Mouse (Mus musculus): ENCODE measurements around the gene Olfr31. TPM values are rescaled to one million over a fixed set of nuclear protein-coding genes. Genes with fewer than 3 reads are reported as not detected.
A peak's percentile ranks its signal among the peaks of the same experiment; 100 is the strongest.

Olfr31 gene
- total and polyA plus RNA-seq, 3 experiments = 0.09 TPM; not detected in 2

DNA sequence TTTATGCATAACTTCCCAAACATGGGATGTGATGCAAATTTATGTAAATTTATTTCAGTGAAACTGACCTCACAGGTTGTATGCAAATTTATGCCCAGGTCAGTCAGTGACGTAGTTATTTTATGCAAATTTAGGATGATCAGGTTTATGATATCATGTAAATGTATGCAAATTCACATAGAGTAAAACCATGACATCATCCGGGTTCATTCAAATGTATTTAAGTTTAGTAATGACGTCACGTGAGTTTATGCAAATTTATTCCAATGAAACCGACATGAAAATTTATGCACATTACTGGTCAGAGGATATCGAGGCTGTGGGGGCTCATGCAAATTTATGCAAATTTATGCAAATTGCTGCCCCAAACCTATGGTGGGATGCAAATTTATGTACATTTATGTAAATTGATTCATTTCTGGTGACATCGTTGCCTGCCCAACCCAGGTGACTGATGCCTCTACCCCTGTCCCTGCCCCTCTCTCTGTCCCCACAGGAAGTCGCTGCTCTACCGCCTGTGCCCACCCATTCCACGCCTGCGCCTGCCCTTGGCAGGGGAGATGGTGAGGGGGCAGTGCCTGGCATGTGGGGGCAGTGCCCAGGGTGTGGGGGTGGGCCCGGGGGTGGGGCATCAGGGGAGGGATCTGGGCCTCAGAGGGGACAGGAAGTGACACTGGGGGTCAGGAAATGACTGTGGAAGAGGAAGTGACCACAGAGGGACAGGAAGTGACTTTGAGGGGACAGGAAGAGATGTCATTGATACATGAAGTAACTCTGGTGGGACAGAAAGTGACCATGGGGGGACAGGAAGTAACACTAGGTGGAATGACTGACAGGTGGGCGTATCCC is 32.1 kb downstream of the Olfr31 start:
- Histone ChIP-seq H3K27me3 (replicated peaks) (no peaks in the 10 kb centered on the region), H3K4me3 (replicated peaks in 1 of 3; ENCODE audit: low read depth in 2 of 3, low read length in 2 of 3, poor library complexity in 1 of 3) (no peak overlapping the region), H3K36me3 (replicated peaks in 1 of 2; ENCODE audit: control insufficient read depth in 1 of 2, insufficient read depth in 1 of 2, low read length in 1 of 2) (peaks cover 0 to 7% of the 10 kb centered on the region in 2 experiments), H3K27ac (ENCODE audit: insufficient read depth, low read depth) (no peak overlapping the region), H3K4me1 (ENCODE audit: control insufficient read depth in 1 of 2, insufficient read depth in 2 of 2) (no peaks in the 10 kb centered on the region), H3K9ac (ENCODE audit: insufficient read depth, low read depth) (no peak overlapping the region), H3K79me2 (replicated peaks; ENCODE audit: control insufficient read depth, extremely low read depth, insufficient read depth, poor library complexity, severe bottlenecking) (no peaks in the 10 kb centered on the region), H3K4me2 (ENCODE audit: insufficient read depth, low read depth, poor library complexity, severe bottlenecking) (no peak overlapping the region), H3K9me3 (replicated peaks; ENCODE audit: low read length) (peaks cover 55% of the 10 kb centered on the region)
- DNase-seq (ENCODE audit: extremely low read depth) = peak; percentile 15
- no peak for TF ChIP-seq RAD21 (IDR thresholded peaks at IDR 0.05; ENCODE audit: low read depth, low read length)
- no peak for TF ChIP-seq USF1 (IDR thresholded peaks at IDR 0.05; ENCODE audit: low read depth, low read length)
- TF ChIP-seq POLR2A (IDR thresholded peaks at IDR 0.05; ENCODE audit: low read depth, low read length) = no peak
- TF ChIP-seq MAX (IDR thresholded peaks at IDR 0.05; ENCODE audit: low read length) = no peak
- no peak for TF ChIP-seq ZKSCAN1 (IDR thresholded peaks at IDR 0.05; ENCODE audit: borderline replicate concordance, low read depth, low read length)
- TF ChIP-seq CHD2 (IDR thresholded peaks at IDR 0.05; ENCODE audit: low read length) = no peak
- no peak for TF ChIP-seq MEF2A (IDR thresholded peaks at IDR 0.05; ENCODE audit: borderline replicate concordance, low read depth, low read length)
- TF ChIP-seq GABPA (IDR thresholded peaks at IDR 0.05; ENCODE audit: insufficient replicate concordance, low read depth, low read length) = no peak
- TF ChIP-seq ZMIZ1 (IDR thresholded peaks at IDR 0.05; ENCODE audit: low read depth, low read length) = no peak
- TF ChIP-seq JUN (IDR thresholded peaks at IDR 0.05; ENCODE audit: insufficient read depth, low read depth, low read length) = no peak
- no peak for TF ChIP-seq SIN3A (IDR thresholded peaks at IDR 0.05; ENCODE audit: low read length)
- no peak for TF ChIP-seq CHD1 (IDR thresholded peaks at IDR 0.05; ENCODE audit: low read depth, low read length)
- TF ChIP-seq HCFC1 (IDR thresholded peaks at IDR 0.05; ENCODE audit: low read depth, low read length) = no peak
- no peak for TF ChIP-seq BHLHE40 (IDR thresholded peaks at IDR 0.05; ENCODE audit: low read depth, low read length)
- in situ Hi-C loops (cut with MboI; ENCODE audit: low pct_ligation_motif_present, low pct_unique_long_range_greater_than_20kb, low sequenced_read_pairs) (no loop called here), dilution Hi-C loops (cut with MboI; ENCODE audit: extremely low pct_ligation_motif_present, extremely low pct_unique_long_range_greater_than_20kb, low sequenced_read_pairs) (no loop called here)

DNA sequence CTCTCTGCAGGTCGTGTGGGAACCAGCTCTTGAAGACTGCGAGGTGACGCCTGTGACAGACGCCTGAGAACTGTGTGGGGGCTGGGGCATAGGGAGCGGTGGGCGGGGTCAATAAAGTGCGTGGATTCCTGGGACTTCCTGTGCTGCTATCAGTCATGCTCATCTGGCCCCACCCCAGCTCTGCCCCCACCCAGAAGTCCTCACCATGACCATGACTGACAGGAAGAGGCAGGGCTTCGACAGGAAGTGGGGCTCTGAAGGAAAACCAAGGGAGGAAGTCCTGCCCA is 32.7 kb downstream of the Olfr31 start:
- no peak overlapping the region for H3K9ac ChIP-seq (ENCODE audit: insufficient read depth, low read depth)
- H3K79me2 ChIP-seq (replicated peaks; ENCODE audit: control insufficient read depth, extremely low read depth, insufficient read depth, poor library complexity, severe bottlenecking) = no peaks in the 10 kb centered on the region
- no peaks in the 10 kb centered on the region for H3K27me3 ChIP-seq (replicated peaks)
- no peak for TF ChIP-seq IRF4 (IDR thresholded peaks at IDR 0.05; ENCODE audit: low read depth, low read length)
- TF ChIP-seq SIN3A (IDR thresholded peaks at IDR 0.05; ENCODE audit: low read length) = no peak
- no peak for TF ChIP-seq ETS1 (conservative IDR thresholded peaks at IDR 0.05; ENCODE audit: low read depth, low read length)
- no peak for TF ChIP-seq CHD2 (IDR thresholded peaks at IDR 0.05; ENCODE audit: low read length)
- no peak for TF ChIP-seq GABPA (IDR thresholded peaks at IDR 0.05; ENCODE audit: insufficient replicate concordance, low read depth, low read length)
- no peak for TF ChIP-seq RAD21 (IDR thresholded peaks at IDR 0.05; ENCODE audit: low read depth, low read length)
- TF ChIP-seq ZNF384 (IDR thresholded peaks at IDR 0.05; ENCODE audit: low read depth, low read length) = no peak
- TF ChIP-seq USF1 (IDR thresholded peaks at IDR 0.05; ENCODE audit: low read depth, low read length) = no peak
- no peak for TF ChIP-seq TBP (conservative IDR thresholded peaks at IDR 0.05; ENCODE audit: low read depth, low read length)
- TF ChIP-seq PAX5 (IDR thresholded peaks at IDR 0.05; ENCODE audit: low read length) = no peak
- in situ Hi-C loops (cut with MboI; ENCODE audit: low pct_ligation_motif_present, low pct_unique_long_range_greater_than_20kb, low sequenced_read_pairs) (no loop called here), dilution Hi-C loops (cut with MboI; ENCODE audit: extremely low pct_ligation_motif_present, extremely low pct_unique_long_range_greater_than_20kb, low sequenced_read_pairs) (no loop called here)
- H3K4me2 ChIP-seq (ENCODE audit: insufficient read depth, low read depth, poor library complexity, severe bottlenecking) = no peak overlapping the region
- no peak for DNase-seq (ENCODE audit: extremely low read depth)
- H3K4me1 ChIP-seq (ENCODE audit: control insufficient read depth in 1 of 2, insufficient read depth in 2 of 2) = no peaks in the 10 kb centered on the region
- H3K36me3 ChIP-seq (replicated peaks in 1 of 2; ENCODE audit: control insufficient read depth in 1 of 2, insufficient read depth in 1 of 2, low read length in 1 of 2) = peaks cover 0 to 2% of the 10 kb centered on the region in 2 experiments
- H3K9me3 ChIP-seq (replicated peaks; ENCODE audit: low read length) = peaks cover 49% of the 10 kb centered on the region
- H3K27ac ChIP-seq (ENCODE audit: insufficient read depth, low read depth) = no peak overlapping the region
- H3K4me3 ChIP-seq (replicated peaks in 1 of 3; ENCODE audit: low read depth in 2 of 3, low read length in 2 of 3, poor library complexity in 1 of 3) = no peak overlapping the region

Other genes starting within 250 kb of the Olfr31 start
- gene Psmd6, start 201.8 kb upstream of the Olfr31 start, total RNA-seq (2012; rRNA removed) = 129 and 183 TPM in 2 replicates
- gene Psmd6, start 201.8 kb upstream of the Olfr31 start, total RNA-seq (2014; rRNA removed) = 307 and 344 TPM in 2 replicates
- gene Psmd6, start 201.8 kb upstream of the Olfr31 start, polyA plus RNA-seq (2012; ENCODE audit: insufficient read length, low read depth) = 207 and 244 TPM in 2 replicates
- gene Olfr720, start 136.0 kb upstream of the Olfr31 start, total RNA-seq (2012; rRNA removed) = not detected in 2 replicates
- not detected in 2 replicates for gene Olfr720, start 136.0 kb upstream of the Olfr31 start, total RNA-seq (2014; rRNA removed)
- gene Olfr720, start 136.0 kb upstream of the Olfr31 start, polyA plus RNA-seq (2012; ENCODE audit: insufficient read length, low read depth) = not detected in 2 replicates
- gene Il3ra, start 23.4 kb downstream of the Olfr31 start, total RNA-seq (2012; rRNA removed) = 0.64 and 0.76 TPM in 2 replicates
- gene Il3ra, start 23.4 kb downstream of the Olfr31 start, total RNA-seq (2014; rRNA removed) = 0.89 and 1.3 TPM in 2 replicates
- 2.6 and 4.8 TPM in 2 replicates for gene Il3ra, start 23.4 kb downstream of the Olfr31 start, polyA plus RNA-seq (2012; ENCODE audit: insufficient read length, low read depth)
- not detected in 2 replicates for gene Olfr721-ps1, start 78.5 kb downstream of the Olfr31 start, total RNA-seq (2012; rRNA removed)
- gene Olfr721-ps1, start 78.5 kb downstream of the Olfr31 start, total RNA-seq (2014; rRNA removed) = not detected in 2 replicates
- not detected in 2 replicates for gene Olfr721-ps1, start 78.5 kb downstream of the Olfr31 start, polyA plus RNA-seq (2012; ENCODE audit: insufficient read length, low read depth)